Mouse (Mus musculus) MN1 (cell line): ENCODE results near the gene Slc7a6.

Source experiments
- DNase-seq: peaks from one replicate; pipeline ENCODE4 v3.0.0-alpha.2; 2016; ENCODE audit warnings: low spot score

Slc7a6 gene

DNA sequence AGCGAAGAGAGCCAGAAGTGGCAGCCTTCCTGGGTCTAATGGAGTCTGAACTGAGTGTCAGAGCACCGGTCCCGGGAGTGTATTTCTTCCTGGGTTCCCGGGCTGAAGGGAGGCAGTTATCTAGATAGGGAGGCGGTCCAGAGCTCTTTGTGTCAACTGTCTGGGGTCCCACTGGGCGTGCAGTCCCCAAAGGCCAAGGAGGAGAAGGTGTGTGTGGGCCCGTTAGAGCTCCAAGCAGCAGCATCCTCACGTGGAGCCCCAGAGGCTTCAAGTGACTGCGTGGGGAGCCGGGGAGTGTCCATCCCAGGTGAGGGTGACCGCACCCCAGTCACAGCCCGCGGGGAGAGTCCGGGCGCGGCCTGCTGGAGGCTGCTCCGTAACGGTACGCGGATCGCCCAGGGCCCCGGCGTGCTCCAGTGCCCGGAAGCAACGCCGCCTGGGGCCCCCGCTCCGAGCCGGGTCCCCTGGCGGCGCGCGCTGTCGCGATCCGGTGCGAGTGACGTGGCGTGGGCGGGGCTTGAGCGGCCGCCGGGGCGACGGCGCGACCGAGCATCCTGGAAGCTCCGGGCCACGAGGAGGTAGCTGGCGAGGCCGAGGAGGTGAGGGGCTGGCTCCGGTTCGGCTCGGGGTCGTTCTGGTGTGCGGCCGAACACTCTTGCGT is at the start of gene Slc7a6:
Slc7a6 (plus strand) TSS at position 502 of the 661 bp plus-strand sequence.
- peak; percentile 89 for DNase-seq

DNA sequence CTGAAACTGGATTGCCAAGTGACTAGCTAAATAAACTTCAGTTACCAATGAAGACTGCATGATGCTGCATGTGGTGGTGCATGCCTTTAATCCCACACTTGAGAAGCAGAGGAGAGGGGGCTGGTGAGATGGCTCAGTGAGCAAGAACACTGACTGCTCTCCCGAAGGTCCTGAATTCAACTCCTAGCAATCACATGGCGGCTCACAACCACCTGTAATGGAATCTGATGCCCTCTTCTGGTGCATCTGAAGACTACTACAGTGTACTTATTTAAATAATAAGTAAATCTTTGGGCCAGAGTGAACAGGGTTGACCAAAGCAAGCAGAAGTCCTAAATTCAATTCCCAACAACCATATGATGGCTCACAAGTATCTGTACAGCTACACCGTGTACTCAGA is 45.2 kb upstream of the Slc7a6 start:
- no peak for DNase-seq

DNA sequence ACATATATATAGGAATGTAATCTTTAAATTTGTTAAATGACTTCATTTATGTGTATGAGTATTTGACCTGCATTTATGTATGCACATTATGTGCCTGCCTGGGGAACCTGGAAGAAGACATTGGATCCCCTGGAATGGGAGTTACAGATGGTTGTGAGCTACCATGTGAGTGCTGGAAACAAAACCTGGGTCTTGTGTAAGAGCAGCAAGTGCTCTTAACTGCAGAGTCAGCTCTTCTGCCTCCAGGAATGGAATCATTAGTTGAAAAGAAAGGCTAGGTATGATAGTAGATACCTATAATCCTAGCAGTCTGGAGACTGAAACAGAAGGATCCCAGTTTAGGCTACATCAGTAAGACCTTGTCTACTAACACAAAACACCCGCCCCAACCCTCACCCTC is 42.6 kb upstream of the Slc7a6 start:
- no peak for DNase-seq

DNA sequence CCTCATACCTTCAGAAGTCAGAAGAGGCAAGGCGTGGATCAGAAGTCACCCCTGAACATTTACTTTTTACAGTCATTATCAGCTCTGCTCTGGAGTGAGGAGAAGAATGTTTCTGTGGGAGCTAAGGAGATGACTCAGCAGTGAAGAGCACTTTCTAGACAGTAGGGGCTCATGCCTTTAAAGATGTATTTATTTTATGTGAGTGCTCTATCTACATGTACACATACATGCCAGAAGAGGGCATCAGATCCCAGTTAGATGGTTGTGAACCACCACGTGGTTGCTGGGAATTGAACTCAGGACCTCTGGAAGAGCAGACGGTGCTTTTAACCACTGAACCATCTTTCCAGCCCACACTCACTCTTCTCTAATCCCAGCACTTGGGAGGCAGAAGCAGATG is 41.6 kb upstream of the Slc7a6 start:
- DNase-seq = no peak

DNA sequence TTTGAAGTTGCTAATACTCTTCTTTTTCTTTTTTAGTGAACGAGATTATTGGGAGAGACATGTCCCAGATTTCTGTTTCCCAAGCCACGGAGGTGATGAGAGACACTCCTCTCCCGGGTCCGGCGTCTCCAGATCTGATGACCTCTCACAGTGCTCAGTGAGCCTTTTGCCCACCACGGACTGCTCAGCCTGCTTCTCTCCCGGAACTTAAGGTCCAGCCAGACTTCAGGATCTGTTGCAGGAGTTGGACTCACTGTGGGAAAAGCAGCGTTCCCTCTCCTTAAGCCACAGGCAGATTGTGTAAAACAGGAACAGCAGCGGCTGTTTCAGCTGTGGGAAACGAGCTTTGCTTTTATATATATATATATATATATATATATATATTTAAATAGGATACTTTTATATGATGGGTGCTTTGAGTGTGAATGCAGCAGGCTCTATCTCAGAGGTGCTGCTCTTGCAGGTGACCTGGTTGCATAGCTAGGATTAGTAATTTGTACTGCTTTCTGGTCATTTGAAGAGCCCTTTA is 40.7 kb upstream of the Slc7a6 start:
- no peak for DNase-seq

DNA sequence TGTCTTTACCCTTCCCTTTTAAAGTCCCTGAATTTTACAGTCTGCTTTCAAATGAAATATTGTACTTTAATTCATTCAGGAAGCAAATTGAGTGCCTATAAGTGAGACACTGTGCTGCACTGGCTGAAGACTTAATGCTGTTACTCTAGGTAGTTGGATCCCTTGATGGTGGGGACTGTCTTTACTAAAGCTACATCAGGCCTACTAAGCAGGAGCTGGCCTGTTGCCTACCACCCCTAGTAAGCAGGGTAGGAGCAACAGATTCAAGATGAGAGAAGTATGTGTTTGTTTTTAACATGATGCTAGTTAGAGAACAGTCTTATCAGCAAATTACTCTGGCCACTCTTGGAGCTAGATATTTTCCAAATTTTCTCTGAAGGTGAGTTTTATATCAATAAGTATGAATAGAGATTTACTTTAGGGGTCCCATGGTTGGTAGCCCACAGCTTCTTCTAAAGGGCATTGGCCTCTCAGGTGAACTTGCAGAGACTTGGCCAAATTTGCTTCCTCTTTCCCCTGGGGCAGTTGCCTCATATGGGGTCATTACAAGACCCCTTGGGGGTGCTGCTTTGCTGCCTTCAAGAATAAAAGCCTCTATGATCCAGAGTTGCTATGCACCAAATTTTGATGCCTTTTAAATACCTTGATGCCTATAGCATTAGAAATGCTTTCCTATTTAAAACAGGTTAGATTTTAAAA is 39.3 kb upstream of the Slc7a6 start:
- no peak for DNase-seq

DNA sequence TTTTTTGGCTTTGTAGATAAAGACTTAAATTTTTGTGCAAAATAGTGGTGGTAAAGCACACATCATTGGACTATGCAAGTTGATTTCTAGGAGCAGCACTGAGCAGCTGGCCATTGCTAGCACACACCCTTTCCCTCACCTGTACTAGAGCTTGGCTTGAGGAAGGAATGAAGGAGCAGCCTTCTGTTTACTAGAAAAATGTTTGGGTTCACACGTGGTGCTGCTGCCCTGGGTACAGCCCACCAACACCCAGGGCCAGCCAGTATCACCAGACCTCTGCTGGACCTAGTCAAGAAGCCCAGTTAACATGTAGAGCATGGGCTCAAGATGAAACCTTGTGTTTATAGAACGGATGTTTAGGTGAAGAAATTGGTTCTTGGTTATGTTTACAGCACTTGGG is 38.7 kb upstream of the Slc7a6 start:
- no peak for DNase-seq

DNA sequence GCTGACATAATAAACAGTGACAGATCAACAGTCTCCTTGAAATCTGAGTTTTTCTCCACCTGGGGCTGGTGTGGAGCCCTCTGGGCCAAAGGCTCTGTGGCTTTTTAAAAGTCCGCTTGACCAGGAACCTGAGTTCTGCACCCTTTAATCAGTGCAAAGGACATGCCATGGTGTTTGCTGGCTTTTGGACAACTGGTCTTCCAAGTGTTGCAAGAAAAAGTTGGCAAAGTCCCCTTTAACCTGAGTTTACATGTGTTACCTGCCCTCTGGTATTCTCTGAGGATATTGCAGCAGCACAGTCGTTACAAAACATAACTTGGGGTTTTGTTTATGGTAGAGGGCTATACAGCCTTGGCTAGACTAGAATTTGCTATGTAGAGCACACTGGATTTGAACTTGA is 38.2 kb upstream of the Slc7a6 start:
- no peak for DNase-seq

DNA sequence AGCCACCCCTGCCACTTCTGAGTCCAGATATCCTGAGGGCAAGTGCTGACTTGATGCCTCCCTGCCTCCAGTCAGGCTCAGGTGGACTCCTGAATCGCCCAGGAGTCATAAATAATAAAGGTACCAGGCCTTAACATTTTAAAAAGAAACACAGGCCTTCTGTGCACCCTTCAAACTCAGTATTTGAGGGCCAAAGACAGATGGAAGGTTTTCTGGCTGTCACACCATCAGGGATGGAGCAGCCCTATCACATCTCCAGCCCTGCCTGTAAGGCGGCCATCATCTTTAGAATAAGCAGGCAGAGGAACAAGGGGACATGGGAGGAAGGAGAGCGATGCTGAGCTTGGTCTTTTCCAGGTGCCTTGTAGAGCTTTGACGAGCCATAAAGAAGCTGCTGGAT is 37.6 kb upstream of the Slc7a6 start:
- DNase-seq = no peak

DNA sequence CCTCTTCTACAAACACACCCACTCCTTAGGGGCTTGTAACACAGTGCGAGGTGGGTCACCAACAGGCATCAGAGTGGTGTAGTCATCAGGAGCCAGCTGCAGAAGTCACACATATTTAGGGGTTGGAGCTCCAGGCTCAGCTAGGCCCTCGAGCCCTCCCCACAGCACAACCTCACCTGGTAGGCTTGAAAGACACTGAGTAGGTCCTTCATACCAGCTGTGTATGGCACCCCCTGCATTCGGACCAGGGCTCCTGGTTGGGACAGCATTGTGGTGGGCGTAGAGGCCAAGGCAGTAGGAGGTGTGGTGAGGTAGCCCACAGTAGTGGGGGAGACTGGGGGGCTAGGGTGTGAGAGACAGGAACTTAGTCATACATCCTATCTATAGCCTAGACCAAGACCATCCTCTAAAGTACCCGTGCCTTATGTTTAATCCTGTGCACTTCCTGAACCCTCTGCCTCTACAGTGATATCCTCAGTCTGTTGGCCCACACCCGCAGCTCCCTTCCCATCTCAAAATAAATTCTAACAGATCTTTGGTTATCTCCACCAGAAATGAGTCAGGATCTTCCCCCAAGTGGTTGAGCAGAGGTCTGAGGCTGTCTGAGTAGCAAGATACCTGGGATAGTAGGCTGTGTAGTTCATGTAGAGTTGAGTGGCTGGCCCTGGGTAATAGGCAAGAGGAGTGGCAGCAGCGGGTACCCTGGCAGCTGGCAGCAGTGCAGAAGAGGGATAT is 37.0 kb upstream of the Slc7a6 start:
- DNase-seq = no peak

DNA sequence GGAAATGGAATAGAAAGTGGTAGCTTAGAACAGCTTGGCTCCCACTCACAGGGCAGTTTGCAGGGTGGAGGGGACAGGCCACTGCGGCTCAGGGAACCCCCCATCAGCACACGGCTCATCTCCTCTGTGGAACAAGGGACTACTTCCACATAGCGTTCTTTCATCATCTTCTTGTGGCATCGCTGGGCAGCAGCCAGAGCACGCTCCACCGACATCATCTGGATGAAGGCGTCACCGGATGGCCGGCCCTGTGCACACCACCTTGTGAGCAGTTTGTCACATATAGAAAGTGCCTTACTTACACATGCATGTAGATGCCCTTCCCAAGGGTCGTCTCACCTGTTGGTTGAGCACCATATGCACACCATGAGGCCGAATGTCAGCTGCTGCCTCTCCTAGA is 36.3 kb upstream of the Slc7a6 start:
- no peak for DNase-seq

DNA sequence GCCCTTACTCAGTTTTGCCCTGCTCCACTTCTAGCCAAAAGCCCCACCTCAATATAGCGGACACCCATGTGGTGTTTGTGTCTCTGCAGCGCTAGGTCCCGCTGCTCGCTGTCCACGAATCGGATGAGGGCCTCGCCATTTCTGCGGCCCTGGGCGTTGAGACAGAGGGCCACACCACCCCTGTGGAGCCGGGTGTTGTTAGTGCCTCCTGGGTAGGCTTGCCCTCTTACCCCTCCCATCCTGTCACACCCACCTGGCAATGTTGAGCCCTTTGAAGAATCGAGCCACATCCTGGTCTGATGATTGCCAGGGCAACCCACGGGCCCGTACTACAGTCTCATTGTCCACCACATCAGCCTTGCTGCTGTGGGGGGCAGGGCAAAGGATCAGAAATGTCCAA is 35.1 kb upstream of the Slc7a6 start:
- no peak for DNase-seq

DNA sequence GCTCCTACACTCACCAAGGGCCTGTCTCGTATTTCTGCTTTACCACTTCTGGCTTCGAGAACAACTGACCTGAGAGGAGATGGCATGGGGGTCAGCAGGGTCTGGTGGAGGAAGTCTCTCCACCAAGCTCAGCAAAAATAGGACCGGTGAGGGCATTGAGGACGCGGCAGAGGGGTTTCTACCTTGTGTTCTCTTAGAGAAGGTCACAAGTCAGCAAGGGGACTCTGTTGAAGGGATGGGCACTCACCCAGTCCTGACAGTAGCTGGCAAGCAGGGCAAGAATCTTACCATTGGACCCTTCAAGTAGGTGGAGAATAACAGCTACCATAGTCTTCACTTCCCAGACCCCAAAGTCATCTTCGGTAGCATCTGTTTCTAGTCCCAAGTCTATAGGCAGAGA is 34.7 kb upstream of the Slc7a6 start:
- DNase-seq = no peak

DNA sequence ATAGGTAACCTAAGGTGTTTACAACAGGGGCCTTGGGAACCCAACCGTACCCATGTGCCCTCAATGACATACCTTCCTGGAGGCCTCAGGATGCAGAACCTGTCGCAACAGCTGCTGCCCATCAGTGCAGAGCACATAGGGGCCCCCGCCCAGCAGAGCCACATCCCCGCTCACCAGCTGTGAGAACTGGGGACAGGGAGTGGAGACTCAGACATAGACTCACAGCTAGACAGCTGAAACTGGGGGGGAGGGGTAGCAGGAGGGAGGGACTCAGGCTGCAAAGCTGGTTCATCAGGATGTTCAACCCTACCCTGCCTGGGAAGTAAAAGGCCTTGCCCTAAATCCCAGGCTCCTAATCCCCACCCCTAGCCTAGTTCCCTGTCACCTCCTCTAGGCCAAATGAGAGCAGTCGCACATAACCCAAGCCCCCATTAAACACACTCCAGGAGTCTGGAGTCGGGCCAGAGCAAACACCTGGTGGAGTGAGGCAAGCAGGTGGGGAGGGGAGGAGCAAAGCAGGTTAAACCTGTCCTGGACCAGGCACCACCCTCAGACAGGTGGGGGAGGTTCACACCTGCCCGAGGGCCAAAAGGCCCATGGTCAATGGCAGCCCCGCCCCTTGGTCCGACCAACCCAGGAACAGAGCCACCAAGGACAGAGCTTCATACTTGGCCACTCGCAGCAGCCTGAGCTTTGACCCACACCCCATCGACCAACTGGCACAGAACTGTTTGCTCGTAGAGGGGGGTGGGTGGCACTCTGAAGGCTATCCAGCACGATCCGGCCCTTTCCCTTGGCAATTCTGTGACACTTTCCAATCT is 33.7 kb upstream of the Slc7a6 start:
- DNase-seq = no peak

DNA sequence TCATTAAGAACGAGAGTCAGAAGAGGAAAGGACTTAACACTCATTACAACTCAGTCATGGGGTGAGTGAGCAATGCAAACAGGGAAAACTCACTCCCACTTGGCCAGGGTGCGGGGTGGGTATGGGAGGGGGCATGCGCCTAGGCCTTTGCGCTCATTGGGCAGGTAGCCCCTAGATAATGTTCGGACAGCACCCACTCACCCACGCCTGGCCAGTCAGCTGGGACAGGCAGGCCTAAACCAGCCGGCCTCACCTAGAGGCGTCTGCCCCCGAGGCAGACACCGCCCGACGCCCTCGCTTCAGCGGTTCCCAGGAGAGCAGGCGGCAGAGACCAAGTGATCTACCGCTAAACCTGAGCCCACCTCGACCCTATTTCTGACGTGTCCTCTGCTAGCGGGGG is 33.0 kb upstream of the Slc7a6 start:
- DNase-seq = no peak

DNA sequence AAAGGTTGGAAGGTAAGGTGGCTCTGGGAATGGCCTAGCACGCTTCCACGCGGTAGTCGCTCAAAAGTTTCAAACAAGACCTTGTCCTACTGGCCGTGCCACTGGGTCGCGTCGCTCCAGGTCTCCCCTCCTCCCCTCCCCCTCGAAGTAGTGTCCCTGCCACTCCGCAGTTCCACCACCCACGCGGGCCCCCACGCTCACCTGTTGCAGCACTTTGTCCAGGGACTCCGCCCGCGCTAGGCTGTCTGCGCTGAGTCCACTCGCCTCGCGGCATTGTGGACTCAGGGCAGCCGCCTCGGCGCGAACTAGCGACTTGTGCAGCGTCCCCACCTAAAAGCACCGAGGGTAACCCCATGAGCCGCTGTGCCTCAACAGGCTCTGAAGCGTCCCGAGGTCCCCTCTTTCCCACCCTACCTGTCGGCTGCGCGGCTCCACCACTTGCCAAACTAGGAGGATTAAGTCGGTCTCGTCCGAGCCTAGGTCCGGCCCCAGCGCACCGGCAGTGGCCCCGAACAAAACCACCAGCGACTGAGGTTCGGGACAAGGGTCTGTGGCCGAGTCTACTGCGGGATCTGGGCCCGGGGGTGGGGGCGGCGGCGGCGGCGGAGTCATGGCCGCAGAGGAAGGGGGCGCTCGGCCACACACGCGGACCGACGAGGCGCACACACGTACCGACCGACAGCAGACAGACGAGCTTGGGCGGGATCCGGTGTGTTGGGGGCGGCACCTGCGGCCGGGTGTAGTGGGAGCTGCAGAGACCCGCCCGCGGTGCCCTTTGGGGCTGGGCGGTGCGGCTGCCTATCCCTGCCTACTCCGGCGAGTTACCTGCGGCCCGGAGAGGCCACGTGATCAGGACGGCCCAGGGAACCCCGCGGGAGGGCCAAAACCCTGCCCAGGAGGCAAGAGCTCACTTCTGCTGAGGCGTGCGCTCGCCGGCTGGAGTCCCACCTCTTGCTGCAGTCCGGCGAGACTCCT is 32.2 kb upstream of the Slc7a6 start, which contains the start of gene Esrp2:
Esrp2 (minus strand) TSS at position 819 of the 975 bp plus-strand sequence.
- peak; percentile 36 for DNase-seq

DNA sequence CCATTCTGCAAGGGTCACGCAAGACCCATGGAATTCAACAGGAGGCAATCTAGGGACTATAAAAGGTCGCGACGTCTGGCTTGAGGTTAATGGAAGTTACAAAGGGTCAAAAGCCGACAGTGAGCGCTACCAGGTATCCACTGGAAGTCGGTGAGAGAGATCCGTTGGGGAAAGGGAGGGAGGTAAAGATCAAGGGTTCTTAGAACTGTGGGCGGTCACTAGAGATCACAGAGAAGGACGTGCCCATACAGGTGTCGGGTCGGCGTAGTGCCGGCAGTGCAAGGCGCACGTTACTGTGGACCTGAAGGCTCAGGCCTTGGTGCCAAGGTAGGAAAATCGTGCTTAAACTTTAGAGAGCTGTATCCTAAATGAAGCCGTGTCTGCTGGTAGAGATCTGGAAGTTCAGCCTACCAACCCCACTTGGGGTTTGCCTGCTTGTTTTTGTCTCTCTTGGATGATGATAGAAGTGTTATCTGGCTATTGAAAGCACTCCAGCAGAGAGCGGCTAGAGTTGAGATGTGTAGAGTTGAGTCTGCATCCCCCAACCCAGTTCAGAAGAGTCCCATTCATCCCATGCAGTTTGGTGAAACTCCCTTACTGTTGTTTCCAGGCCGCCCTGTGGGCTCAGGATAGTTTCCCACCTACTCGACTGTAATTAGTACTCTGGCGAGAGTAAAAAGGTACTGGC is 31.3 kb upstream of the Slc7a6 start:
- no peak for DNase-seq

DNA sequence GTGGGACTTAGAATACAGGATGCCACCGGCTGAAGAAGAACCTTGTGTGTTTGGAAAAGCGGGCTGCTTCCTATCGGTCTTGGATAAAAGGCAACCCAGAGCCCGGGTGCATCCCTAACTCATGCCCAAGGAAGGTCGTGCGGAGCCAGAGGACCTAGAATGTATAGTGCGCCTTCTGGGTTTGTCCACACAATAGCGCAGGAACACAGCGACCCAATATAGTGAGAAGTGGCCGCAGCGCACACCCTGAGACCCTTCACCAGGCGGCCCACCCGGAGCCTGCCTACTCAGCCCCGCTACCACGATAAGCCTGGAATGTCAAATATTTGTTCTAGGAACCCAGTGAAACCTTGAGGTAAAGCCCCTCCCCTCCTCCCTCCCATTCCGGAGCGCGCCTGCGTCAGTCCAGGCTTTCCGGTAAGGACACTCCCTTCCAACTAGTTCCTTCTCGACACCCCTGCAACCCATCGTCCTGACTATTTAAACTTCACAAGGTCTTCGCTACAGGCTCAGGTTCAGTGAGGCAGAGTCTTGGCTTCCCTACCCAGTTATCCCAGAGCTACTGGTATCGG is 30.7 kb upstream of the Slc7a6 start:
- peak; percentile 48 for DNase-seq

DNA sequence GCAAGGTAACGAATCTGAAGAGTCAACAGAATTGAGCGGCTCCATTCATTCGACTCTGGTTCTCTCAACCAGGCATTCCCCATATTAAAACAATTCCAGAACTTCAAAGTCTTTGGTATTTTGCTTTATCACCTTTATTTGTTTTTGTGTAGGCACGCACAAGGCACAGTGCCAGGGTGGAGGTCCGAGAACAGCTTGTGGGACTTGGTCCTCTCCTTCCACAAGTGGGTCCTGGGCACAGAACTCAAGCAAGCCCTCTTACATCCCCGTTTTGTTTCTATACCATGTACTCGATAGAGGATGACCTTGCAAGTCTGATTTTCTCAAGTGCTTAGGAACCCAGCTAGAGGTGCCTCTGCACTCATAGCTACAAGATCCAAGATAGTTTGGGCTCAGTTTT is 30.0 kb upstream of the Slc7a6 start:
- DNase-seq = no peak

DNA sequence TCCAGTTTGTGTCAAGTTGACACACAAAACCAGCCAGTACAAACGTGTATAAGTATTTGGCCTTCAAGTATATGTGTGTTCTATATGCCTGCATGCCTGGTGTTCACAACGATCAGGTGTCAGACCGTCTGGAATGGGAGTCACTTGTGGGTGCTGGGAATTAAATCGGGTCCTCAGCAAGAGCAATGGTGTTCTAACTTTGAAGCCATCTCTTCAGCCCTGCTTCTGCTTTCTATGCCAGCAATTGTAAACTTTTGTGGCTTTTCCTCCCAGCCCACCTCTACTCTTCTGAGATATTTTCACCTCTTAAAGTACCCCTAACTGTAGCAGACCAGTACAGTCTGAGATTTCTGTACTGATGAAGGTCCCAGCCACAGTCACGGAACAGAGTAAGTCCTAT is 28.5 kb upstream of the Slc7a6 start:
- no peak for DNase-seq
